Comparison of ENCODE assay signal across 22 mouse cellular contexts in genomic region chr6:97245200-97245599, GRCm38 (mm10). TPM values are rescaled to one million over a fixed set of nuclear protein-coding genes. Genes with fewer than 3 reads are reported as not detected.
"Had no signal": no experiment of that assay in that cellular context is flagged by ENCODE, and none has a peak within 500 bp of the region (broad histone marks: within the 10 kb centered on the region; RNA-seq: fewer than 3 reads in every experiment).

No protein-coding gene starts in this region.

- H3K9me3 ChIP-seq: liver, embryonic 15.5 days; lung, embryonic 15.5 days; midbrain, embryonic 12.5 days; midbrain, embryonic 15.5 days; neural tube, embryonic 12.5 days; stomach, embryonic 15.5 days had no signal

- H3K27me3 ChIP-seq: liver, embryonic 15.5 days; lung, embryonic 15.5 days; midbrain, embryonic 12.5 days; midbrain, embryonic 15.5 days; neural tube, embryonic 12.5 days; stomach, embryonic 15.5 days had no signal

- DNase-seq: liver, postnatal 0 days; lung, adult 2 months; lung, postnatal 14 days; lung, postnatal 36 days; right cerebral cortex, postnatal 14 days; thymus, adult 2 months; thymus, postnatal 14 days; thymus, postnatal 36 days had no signal

- H3K27ac ChIP-seq: liver, embryonic 15.5 days; lung, embryonic 15.5 days; macrophage; midbrain, embryonic 12.5 days; midbrain, embryonic 15.5 days; neural tube, embryonic 12.5 days; stomach, embryonic 15.5 days; stomach, postnatal 0 days had no signal

- H3K4me3 ChIP-seq: liver, embryonic 15.5 days; lung, embryonic 15.5 days; megakaryocyte, embryonic 14.5 days; midbrain, embryonic 12.5 days; midbrain, embryonic 15.5 days; neural tube, embryonic 12.5 days; stomach, embryonic 15.5 days had no signal

- H3K4me2 ChIP-seq: liver, embryonic 15.5 days; lung, embryonic 15.5 days; midbrain, embryonic 12.5 days; midbrain, embryonic 15.5 days; neural tube, embryonic 12.5 days; stomach, embryonic 15.5 days had no signal

- H3K36me3 ChIP-seq: liver, embryonic 15.5 days; lung, embryonic 15.5 days; midbrain, embryonic 12.5 days; midbrain, embryonic 15.5 days; neural tube, embryonic 12.5 days; stomach, embryonic 15.5 days had no signal

- H3K9ac ChIP-seq: liver, embryonic 15.5 days; liver, postnatal 0 days; lung, embryonic 15.5 days; midbrain, embryonic 12.5 days; midbrain, embryonic 15.5 days; neural tube, embryonic 12.5 days; stomach, embryonic 15.5 days had no signal

- H3K4me1 ChIP-seq: liver, embryonic 15.5 days; lung, embryonic 15.5 days; midbrain, embryonic 12.5 days; midbrain, embryonic 15.5 days; neural tube, embryonic 12.5 days; stomach, embryonic 15.5 days had no signal

RNA-seq across cellular contexts. Expression of gene Lmod3, which starts 7.4 kb away (rescaled TPM):
- total RNA-seq: megakaryocyte progenitor cell, adult 5-6 weeks; midbrain, postnatal 0 days; monocyte, adult 5-6 weeks; neutrophil, adult 5-6 weeks had no signal
- polyA plus RNA-seq: macrophage; midbrain, embryonic 12.5 days; midbrain, embryonic 15.5 days; midbrain, postnatal 0 days; spleen, adult 2 months had no signal
